15 mouse cellular contexts compared by ENCODE assay signal in genomic region chr17:50110650-50111415, GRCm38 (mm10).
DNase-seq lines count a peak whose midpoint lies in the region; ATAC-seq and TF ChIP-seq lines count a peak whose summit lies in the region.
"Had no signal": no experiment of that assay in that cellular context is flagged by ENCODE, and none has a peak within 500 bp of the region (broad histone marks: within the 10 kb centered on the region; RNA-seq: fewer than 3 reads in every experiment).

No protein-coding gene starts in this region.

- no peaks in the 10 kb centered on the region for H3K4me1 ChIP-seq in kidney, adult 2 months (ENCODE audit: control insufficient read depth, insufficient read depth, low read length)
- H3K4me1 ChIP-seq in kidney, embryonic 14.5 days (ENCODE audit: control insufficient read depth, insufficient read depth, low read length): no peaks in the 10 kb centered on the region
- peaks cover 7% of the 10 kb centered on the region for H3K4me1 ChIP-seq in brown adipose tissue, adult 24 weeks (ENCODE audit: control insufficient read depth, insufficient read depth, insufficient read length, low read length)
- peaks cover 5% of the 10 kb centered on the region; the same call in 1 of the 2 replicates for H3K4me1 ChIP-seq in lung, embryonic 15.5 days
- H3K4me1 ChIP-seq: embryonic facial prominence, embryonic 12.5 days; hindbrain, embryonic 12.5 days; limb, embryonic 12.5 days; stomach, embryonic 15.5 days had no signal

- no peaks in the 10 kb centered on the region for H3K27me3 ChIP-seq in kidney, adult 2 months (replicated peaks; ENCODE audit: control insufficient read depth, insufficient read depth, low read length)
- H3K27me3 ChIP-seq in kidney, embryonic 14.5 days (ENCODE audit: control insufficient read depth, insufficient read depth, low read length): no peaks in the 10 kb centered on the region
- H3K27me3 ChIP-seq in lung, embryonic 15.5 days: no peaks in the 10 kb centered on the region
- H3K27me3 ChIP-seq: embryonic facial prominence, embryonic 12.5 days; hindbrain, embryonic 12.5 days; limb, embryonic 12.5 days; stomach, embryonic 15.5 days had no signal

- no peak overlapping the region for H3K9ac ChIP-seq in kidney, embryonic 14.5 days (ENCODE audit: low read depth, low read length)
- no peak overlapping the region for H3K9ac ChIP-seq in lung, embryonic 15.5 days
- H3K9ac ChIP-seq: embryonic facial prominence, embryonic 12.5 days; hindbrain, embryonic 12.5 days; limb, embryonic 12.5 days; stomach, embryonic 15.5 days had no signal

- peak; percentile 42 for DNase-seq in kidney, adult 2 months
- DNase-seq in skeletal muscle tissue, adult 2 months (ENCODE audit: low read depth, low spot score): peak; percentile 71
- no peak for DNase-seq in natural killer cell, adult 2 months (ENCODE audit: low spot score in 2 of 2)
- no peak for DNase-seq in thymus, postnatal 25 days
- DNase-seq: adrenal gland, postnatal 25 days; cerebellum, adult 9-11 months; kidney, adult 11 months; layer of hippocampus, adult 9-11 months had no signal

- no peak for ATAC-seq in kidney, embryonic 14.5 days (ENCODE audit: low FRiP score, low TSS enrichment)
- no peak; the same call in 1 of the 2 replicates for ATAC-seq in lung, embryonic 15.5 days (ENCODE audit: borderline replicate concordance, extremely low read depth, low FRiP score, low TSS enrichment)

- no peaks in the 10 kb centered on the region for H3K36me3 ChIP-seq in kidney, adult 2 months (ENCODE audit: control insufficient read depth, insufficient read depth, low read length)
- H3K36me3 ChIP-seq in kidney, embryonic 14.5 days (ENCODE audit: control insufficient read depth, insufficient read depth, low read length): no peaks in the 10 kb centered on the region
- no peaks in the 10 kb centered on the region for H3K36me3 ChIP-seq in lung, embryonic 15.5 days
- H3K36me3 ChIP-seq: embryonic facial prominence, embryonic 12.5 days; hindbrain, embryonic 12.5 days; limb, embryonic 12.5 days; stomach, embryonic 15.5 days had no signal

- WGBS in kidney, adult 2 months: 68% methylated on average over 14 of the region's 14 CpGs
- WGBS in kidney, embryonic 14.5 days: 76% methylated on average over 14 of the region's 14 CpGs
- WGBS in lung, embryonic 15.5 days: 57% methylated on average over 14 of the region's 14 CpGs

- no peak overlapping the region for H3K27ac ChIP-seq in kidney, adult 2 months (ENCODE audit: insufficient read depth, low read depth, low read length)
- no peak overlapping the region for H3K27ac ChIP-seq in kidney, embryonic 14.5 days (ENCODE audit: low read depth, low read length)
- H3K27ac ChIP-seq in brown adipose tissue, adult 24 weeks (replicated peaks; ENCODE audit: low read depth, low read length): peak overlapping the region; percentile 7; the same call in 1 of the 2 replicates
- H3K27ac ChIP-seq in lung, embryonic 15.5 days: no peak overlapping the region
- H3K27ac ChIP-seq: embryonic facial prominence, embryonic 12.5 days; hindbrain, embryonic 12.5 days; limb, embryonic 12.5 days; stomach, embryonic 15.5 days had no signal

- TF ChIP-seq POLR2A in kidney, adult 2 months (IDR thresholded peaks at IDR 0.05; ENCODE audit: low read depth, low read length): no peak

- H3K4me3 ChIP-seq in kidney, adult 2 months (ENCODE audit: insufficient read depth, low read depth, low read length): no peak overlapping the region
- no peak overlapping the region for H3K4me3 ChIP-seq in kidney, embryonic 14.5 days (ENCODE audit: low read length)
- no peak overlapping the region for H3K4me3 ChIP-seq in brown adipose tissue, adult 24 weeks (ENCODE audit: insufficient read depth, low read depth, low read length)
- no peak overlapping the region for H3K4me3 ChIP-seq in lung, embryonic 15.5 days
- H3K4me3 ChIP-seq: embryonic facial prominence, embryonic 12.5 days; hindbrain, embryonic 12.5 days; limb, embryonic 12.5 days; stomach, embryonic 15.5 days had no signal

- no peak overlapping the region for H3K4me2 ChIP-seq in kidney, embryonic 14.5 days (replicated peaks; ENCODE audit: low read depth, low read length)
- peak overlapping the region; percentile 2; the same call in 1 of the 2 replicates for H3K4me2 ChIP-seq in lung, embryonic 15.5 days
- H3K4me2 ChIP-seq: embryonic facial prominence, embryonic 12.5 days; hindbrain, embryonic 12.5 days; limb, embryonic 12.5 days; stomach, embryonic 15.5 days had no signal

- TF ChIP-seq CTCF in kidney, adult 2 months (conservative IDR thresholded peaks at IDR 0.05; ENCODE audit: insufficient read depth, insufficient read length, low read depth, low read length): no peak

- no peaks in the 10 kb centered on the region for H3K9me3 ChIP-seq in kidney, embryonic 14.5 days (ENCODE audit: control insufficient read depth, low read length)
- H3K9me3 ChIP-seq in lung, embryonic 15.5 days: no peaks in the 10 kb centered on the region
- H3K9me3 ChIP-seq: embryonic facial prominence, embryonic 12.5 days; hindbrain, embryonic 12.5 days; limb, embryonic 12.5 days; stomach, embryonic 15.5 days had no signal

Comparison
In these comparisons a context has a peak if more than half of its experiments do, and no peak if none do; other contexts are left out.
1. DNase-seq: peak in kidney, adult 2 months (single experiment) and skeletal muscle tissue, adult 2 months (single experiment); none in natural killer cell, adult 2 months (0 of 2) and thymus, postnatal 25 days (single experiment).